Mouse (Mus musculus): ENCODE measurements around the gene Marf1. TPM values are rescaled to one million over a fixed set of nuclear protein-coding genes. Genes with fewer than 3 reads are reported as not detected.

Gene Marf1
- polyA plus RNA-seq, 1 experiment from 2014 or later, result 18.9 TPM

DNA sequence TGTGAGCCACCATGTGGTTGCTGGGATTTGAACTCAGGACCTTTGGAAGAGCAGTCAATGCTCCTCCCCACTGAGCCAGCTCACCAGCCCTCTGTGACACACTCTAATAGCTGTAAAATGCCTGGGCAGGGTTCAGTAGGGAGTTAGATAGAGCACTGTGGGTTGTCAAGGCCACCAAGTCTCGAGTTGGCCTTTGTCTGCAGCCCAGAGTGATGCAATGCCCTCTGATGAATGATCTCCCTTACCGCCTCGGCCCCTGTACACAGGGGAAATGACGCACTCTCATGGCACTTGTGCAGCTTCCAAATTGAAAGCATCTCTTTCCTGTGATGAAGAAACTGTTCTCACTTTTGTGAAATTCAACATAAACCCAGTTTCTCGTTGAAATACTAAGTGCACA, 31.3 kb downstream of the Marf1 start:
- peaks cover 95% of the 10 kb centered on the region for H3K36me3 ChIP-seq
- H3K4me3 ChIP-seq, result no peak overlapping the region
- ATAC-seq (replicated peaks), result no peak
- H3K27me3 ChIP-seq, result no peaks in the 10 kb centered on the region
- no peaks in the 10 kb centered on the region for H3K9me3 ChIP-seq
- H3K9ac ChIP-seq (replicated peaks), result no peak overlapping the region
- WGBS, result 89% methylated on average over 5 of the region's 5 CpGs
- no peak overlapping the region for H3K27ac ChIP-seq (replicated peaks)
- no peaks in the 10 kb centered on the region for H3K4me1 ChIP-seq
- H3K4me2 ChIP-seq (replicated peaks), result no peak overlapping the region

DNA sequence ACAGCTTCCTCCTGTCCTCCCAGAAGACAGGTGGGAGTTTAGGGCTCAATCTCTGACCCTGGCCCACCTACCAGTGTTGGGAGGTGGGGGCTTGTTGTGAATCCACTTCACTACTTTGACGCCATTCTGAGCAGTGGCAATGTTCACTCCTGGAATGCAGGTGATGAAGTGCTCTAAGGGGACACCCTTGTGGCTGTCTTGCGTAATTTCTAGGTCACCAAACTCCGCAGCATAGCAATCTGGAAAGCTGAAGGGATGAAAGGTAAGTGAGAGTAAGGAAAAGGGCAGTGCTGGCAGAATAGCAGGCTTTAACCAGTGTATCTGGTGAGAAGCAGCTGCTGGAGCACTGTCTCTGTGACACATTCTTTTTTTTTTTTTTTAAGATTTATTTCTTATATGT, 31.8 kb downstream of the Marf1 start:
- no peak overlapping the region for H3K27ac ChIP-seq (replicated peaks)
- H3K4me3 ChIP-seq, result no peak overlapping the region
- H3K36me3 ChIP-seq, result peaks cover 95% of the 10 kb centered on the region
- H3K9ac ChIP-seq (replicated peaks), result no peak overlapping the region
- ATAC-seq (replicated peaks), result no peak
- WGBS, result 87% methylated on average over 3 of the region's 3 CpGs
- H3K4me2 ChIP-seq (replicated peaks), result no peak overlapping the region
- H3K9me3 ChIP-seq, result no peaks in the 10 kb centered on the region
- H3K4me1 ChIP-seq, result no peaks in the 10 kb centered on the region
- no peaks in the 10 kb centered on the region for H3K27me3 ChIP-seq

DNA sequence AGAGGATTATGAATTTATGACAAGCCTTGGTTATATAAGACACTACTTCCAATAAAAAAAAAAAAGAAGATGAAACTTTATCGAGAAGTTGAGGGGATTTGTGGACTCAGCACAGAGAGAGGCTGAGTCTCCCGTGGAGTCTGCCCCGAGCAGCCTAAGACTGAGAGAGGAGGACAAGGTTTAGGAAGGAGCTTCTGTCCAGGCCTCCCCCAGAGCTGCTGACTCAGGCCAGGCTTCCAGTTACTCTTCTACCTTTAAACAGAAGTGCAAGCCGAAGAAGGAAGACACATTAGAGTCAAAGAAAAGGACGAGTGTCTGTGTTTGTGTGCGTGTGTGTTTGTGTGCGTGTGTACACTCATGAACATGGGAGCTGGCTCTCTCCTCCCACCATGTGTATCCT, 32.4 kb downstream of the Marf1 start:
- no peaks in the 10 kb centered on the region for H3K4me1 ChIP-seq
- no peak overlapping the region for H3K4me2 ChIP-seq (replicated peaks)
- no peak for ATAC-seq (replicated peaks)
- peaks cover 95% of the 10 kb centered on the region for H3K36me3 ChIP-seq
- H3K9me3 ChIP-seq, result no peaks in the 10 kb centered on the region
- H3K27me3 ChIP-seq, result no peaks in the 10 kb centered on the region
- 92% methylated on average over 7 of the region's 7 CpGs for WGBS
- H3K4me3 ChIP-seq, result no peak overlapping the region
- no peak overlapping the region for H3K27ac ChIP-seq (replicated peaks)
- no peak overlapping the region for H3K9ac ChIP-seq (replicated peaks)

DNA sequence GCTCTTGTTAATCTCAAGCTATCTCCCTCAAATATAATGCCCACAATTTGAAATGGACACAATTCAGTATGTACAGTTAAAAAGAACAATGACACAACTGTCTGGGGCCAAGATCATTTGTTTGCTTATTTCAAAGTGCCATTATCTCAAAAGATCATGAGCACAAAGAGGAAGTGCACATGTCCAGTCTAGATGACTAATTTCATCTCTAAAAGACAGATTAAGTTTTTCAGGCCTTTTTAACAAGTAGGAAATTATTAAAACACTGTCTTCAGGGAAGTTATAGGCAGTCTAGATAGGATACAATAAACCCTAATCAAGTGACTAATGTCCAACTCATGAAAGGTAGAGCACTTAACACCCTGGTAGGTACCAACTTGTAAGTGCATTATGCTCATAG, 34.2 kb downstream of the Marf1 start:
- H3K4me1 ChIP-seq, result no peaks in the 10 kb centered on the region
- H3K36me3 ChIP-seq, result peaks cover 95% of the 10 kb centered on the region
- no peaks in the 10 kb centered on the region for H3K9me3 ChIP-seq
- H3K4me2 ChIP-seq (replicated peaks), result no peak overlapping the region
- no peak overlapping the region for H3K9ac ChIP-seq (replicated peaks)
- ATAC-seq (replicated peaks), result no peak
- no peak overlapping the region for H3K27ac ChIP-seq (replicated peaks)
- no peak overlapping the region for H3K4me3 ChIP-seq
- H3K27me3 ChIP-seq, result no peaks in the 10 kb centered on the region

DNA sequence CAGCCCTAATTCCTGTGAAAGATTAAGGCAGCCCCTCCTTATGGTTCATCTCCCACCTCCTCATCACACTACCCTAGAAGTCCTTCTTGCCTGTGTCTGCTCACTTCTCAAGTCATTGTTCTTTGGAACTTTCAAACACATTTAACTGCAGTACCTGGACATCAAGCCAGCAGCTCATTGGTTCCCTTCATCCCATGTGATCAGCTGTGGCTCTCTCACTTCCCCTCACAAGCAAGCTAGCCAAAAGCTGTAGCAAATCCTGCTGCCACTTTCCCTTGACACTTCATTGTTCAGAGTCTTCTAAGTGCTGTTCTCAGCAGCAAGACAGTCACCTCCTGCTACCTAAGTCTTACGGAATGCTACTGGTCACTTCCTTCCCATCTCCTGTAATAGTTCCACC, 37.9 kb downstream of the Marf1 start:
- H3K4me2 ChIP-seq (replicated peaks), result no peak overlapping the region
- H3K27ac ChIP-seq (replicated peaks), result no peak overlapping the region
- H3K4me3 ChIP-seq, result no peak overlapping the region
- no peak for ATAC-seq (replicated peaks)
- no peaks in the 10 kb centered on the region for H3K4me1 ChIP-seq
- no peak overlapping the region for H3K9ac ChIP-seq (replicated peaks)
- no peaks in the 10 kb centered on the region for H3K9me3 ChIP-seq
- WGBS, result 95% methylated on average over 1 of the region's 1 CpGs
- peaks cover 98% of the 10 kb centered on the region for H3K36me3 ChIP-seq
- H3K27me3 ChIP-seq, result no peaks in the 10 kb centered on the region

DNA sequence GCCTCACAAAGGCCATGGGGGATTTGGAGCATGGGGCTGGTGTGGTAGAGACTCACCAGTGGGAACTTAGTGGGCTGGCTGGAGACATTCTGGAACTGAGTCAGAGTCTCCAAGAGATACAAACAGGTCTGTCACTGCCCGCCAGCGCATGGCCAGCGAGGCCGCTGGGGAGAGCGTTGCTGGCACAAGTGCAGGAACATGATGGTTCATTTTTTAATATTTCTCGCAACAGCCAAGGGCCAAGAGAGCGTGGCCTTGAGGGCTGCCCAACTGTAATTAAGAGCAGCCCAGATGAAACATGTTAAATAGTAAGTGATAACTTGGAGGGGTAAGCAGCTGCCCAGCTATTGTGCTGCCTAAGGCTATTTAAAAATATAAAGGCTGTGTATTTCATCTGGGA, 38.4 kb downstream of the Marf1 start:
- no peak for ATAC-seq (replicated peaks)
- Histone ChIP-seq H3K9ac (replicated peaks) (no peak overlapping the region), H3K36me3 (peaks cover 96% of the 10 kb centered on the region), H3K4me1 (no peaks in the 10 kb centered on the region), H3K4me3 (no peak overlapping the region), H3K9me3 (no peaks in the 10 kb centered on the region), H3K27ac (replicated peaks) (no peak overlapping the region), H3K27me3 (no peaks in the 10 kb centered on the region), H3K4me2 (replicated peaks) (no peak overlapping the region)
- 93% methylated on average over 7 of the region's 7 CpGs for WGBS

DNA sequence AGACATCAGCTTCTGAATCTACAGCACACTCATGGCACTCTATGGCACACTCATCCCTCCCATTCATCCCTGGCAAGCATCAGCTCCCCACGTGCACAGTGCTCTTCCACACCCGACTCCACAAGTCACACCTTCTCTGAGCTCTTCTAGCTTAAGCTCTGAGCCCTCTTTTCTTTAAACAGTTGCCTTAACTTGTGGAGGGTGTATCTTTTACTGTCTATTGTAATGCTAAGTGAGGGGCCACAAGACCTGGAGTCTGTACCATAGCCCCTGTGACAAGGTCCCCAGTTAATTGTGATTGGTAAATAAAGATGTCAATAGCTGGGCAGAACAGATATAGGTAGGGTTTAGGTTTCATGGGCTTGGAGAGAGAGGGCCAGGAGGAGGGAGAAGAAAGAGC, 39.2 kb downstream of the Marf1 start:
- 82% methylated on average over 2 of the region's 2 CpGs for WGBS
- Histone ChIP-seq H3K4me3 (no peak overlapping the region), H3K4me2 (replicated peaks) (no peak overlapping the region), H3K27ac (replicated peaks) (no peak overlapping the region), H3K9ac (replicated peaks) (no peak overlapping the region), H3K9me3 (no peaks in the 10 kb centered on the region), H3K4me1 (no peaks in the 10 kb centered on the region), H3K27me3 (no peaks in the 10 kb centered on the region), H3K36me3 (peaks cover 91% of the 10 kb centered on the region)
- no peak for ATAC-seq (replicated peaks)

DNA sequence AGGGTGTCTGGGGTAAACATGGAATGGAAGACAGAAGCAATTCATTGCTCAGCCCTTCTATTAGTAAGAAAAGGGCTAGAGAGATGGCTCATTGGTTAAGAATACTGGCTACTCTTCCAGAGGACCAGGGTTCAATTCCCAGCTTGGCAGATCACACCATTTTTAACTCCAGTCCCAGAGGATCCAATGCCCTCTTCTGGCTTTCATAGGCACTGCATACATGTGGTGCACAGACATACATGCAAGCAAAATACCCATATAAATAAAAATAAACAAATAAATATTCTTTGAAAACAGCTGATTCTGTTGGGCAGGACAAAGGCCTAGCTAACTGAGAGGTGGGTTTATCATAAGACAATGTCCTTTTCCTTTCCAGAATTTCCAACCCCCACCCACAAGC, 40.6 kb downstream of the Marf1 start:
- no peaks in the 10 kb centered on the region for H3K4me1 ChIP-seq
- no peak overlapping the region for H3K9ac ChIP-seq (replicated peaks)
- H3K9me3 ChIP-seq, result no peaks in the 10 kb centered on the region
- no peak overlapping the region for H3K27ac ChIP-seq (replicated peaks)
- no peak overlapping the region for H3K4me3 ChIP-seq
- ATAC-seq (replicated peaks), result no peak
- H3K27me3 ChIP-seq, result no peaks in the 10 kb centered on the region
- no peak overlapping the region for H3K4me2 ChIP-seq (replicated peaks)
- peaks cover 80% of the 10 kb centered on the region for H3K36me3 ChIP-seq

DNA sequence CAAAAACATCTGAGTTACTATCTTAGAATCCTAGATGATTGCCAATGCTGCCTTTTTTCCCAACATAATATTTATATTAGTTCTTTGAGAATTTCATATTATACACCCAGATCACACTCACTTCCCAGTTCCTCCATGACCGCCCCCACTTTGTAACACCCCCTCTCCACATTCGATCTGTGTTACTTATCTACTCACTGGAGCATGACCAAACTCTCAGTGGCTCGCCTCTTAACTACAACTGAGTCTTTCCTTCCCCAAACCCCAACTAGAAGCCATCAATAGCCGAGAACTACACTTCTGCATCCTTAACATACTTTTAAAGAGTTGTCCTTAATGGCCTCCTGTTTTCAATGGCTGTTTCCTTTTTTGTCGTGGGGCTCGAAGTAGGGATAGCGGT, 41.6 kb downstream of the Marf1 start:
- Histone ChIP-seq H3K4me2 (replicated peaks) (no peak overlapping the region), H3K27me3 (no peaks in the 10 kb centered on the region), H3K9me3 (no peaks in the 10 kb centered on the region), H3K27ac (replicated peaks) (no peak overlapping the region), H3K36me3 (peaks cover 73% of the 10 kb centered on the region), H3K4me3 (no peak overlapping the region), H3K4me1 (no peaks in the 10 kb centered on the region), H3K9ac (replicated peaks) (no peak overlapping the region)
- ATAC-seq (replicated peaks), result no peak
- WGBS, result 95% methylated on average over 7 of the region's 7 CpGs

DNA sequence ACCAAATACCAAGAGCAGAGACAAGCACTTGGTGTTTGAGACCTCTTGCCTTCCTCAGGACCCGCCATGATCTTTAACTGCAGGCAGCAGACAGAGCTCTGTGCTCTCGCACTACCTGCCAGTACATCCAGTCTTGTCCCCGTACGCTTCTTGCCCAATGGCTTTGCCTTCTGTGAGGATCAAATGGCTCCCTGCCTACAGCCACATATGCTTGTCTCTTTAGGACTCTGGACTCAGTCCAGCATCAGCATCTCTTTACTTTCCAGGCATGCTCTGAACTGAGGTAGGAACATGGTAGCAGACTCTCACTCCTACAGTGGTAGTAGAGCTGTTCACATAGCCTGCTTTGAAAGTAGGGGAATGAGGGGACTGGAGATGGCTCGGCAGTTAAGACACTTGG, 42.2 kb downstream of the Marf1 start:
- Histone ChIP-seq H3K9me3 (no peaks in the 10 kb centered on the region), H3K4me2 (replicated peaks) (no peak overlapping the region), H3K4me1 (no peaks in the 10 kb centered on the region), H3K27me3 (no peaks in the 10 kb centered on the region), H3K36me3 (peaks cover 73% of the 10 kb centered on the region), H3K9ac (replicated peaks) (no peak overlapping the region), H3K4me3 (no peak overlapping the region), H3K27ac (replicated peaks) (no peak overlapping the region)
- WGBS, result 96% methylated on average over 5 of the region's 5 CpGs
- no peak for ATAC-seq (replicated peaks)

DNA sequence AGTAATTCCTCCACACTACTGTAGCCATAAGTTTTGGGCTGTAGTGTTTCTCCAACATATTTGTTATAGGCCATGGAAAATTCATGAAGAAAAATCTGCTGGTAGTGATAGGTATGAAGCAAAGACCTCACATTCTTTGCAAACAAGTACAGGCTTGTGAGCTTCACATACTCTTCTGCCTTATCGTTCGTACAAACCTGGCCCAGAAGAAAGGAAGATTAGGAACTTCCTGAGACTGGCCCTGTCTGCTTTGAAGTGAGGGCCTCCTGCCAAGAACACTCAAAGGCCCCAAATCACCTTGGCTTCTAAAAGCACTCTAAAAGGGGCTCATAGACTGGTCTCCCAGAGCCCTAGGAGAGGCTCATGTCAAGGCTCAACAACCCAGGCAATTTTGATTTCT, 45.9 kb downstream of the Marf1 start:
- no peaks in the 10 kb centered on the region for H3K4me1 ChIP-seq
- no peaks in the 10 kb centered on the region for H3K27me3 ChIP-seq
- H3K4me2 ChIP-seq (replicated peaks), result no peak overlapping the region
- no peak overlapping the region for H3K4me3 ChIP-seq
- WGBS, result 90% methylated on average over 2 of the region's 2 CpGs
- no peak overlapping the region for H3K9ac ChIP-seq (replicated peaks)
- H3K27ac ChIP-seq (replicated peaks), result no peak overlapping the region
- peaks cover 66% of the 10 kb centered on the region for H3K36me3 ChIP-seq
- H3K9me3 ChIP-seq, result no peaks in the 10 kb centered on the region
- ATAC-seq (replicated peaks), result no peak

DNA sequence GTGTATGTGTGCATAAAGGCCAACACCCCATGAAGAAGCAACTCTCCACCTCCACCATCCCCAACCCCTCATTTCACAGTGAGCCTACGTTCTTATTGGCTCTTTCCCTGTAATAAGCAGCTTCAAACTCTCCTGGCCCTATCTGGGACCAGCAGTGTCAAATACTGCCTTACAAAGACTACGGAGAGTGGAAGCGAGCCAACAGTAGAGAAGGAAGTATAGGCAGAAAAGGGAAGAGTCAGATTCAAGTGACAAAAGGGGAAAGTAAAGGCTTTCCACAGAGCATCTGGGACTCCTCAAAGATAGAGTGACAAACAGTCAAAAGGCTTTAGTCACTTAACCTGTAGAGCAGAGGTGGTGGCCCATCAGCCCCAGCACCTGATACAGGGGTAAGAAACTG, 50.4 kb downstream of the Marf1 start:
- no peak for ATAC-seq (replicated peaks)
- Histone ChIP-seq H3K4me2 (replicated peaks) (no peak overlapping the region), H3K36me3 (peaks cover 73% of the 10 kb centered on the region), H3K27me3 (no peaks in the 10 kb centered on the region), H3K4me1 (no peaks in the 10 kb centered on the region), H3K9me3 (no peaks in the 10 kb centered on the region), H3K4me3 (no peak overlapping the region), H3K27ac (replicated peaks) (no peak overlapping the region), H3K9ac (replicated peaks) (no peak overlapping the region)
- WGBS, result 94% methylated on average over 3 of the region's 3 CpGs

DNA sequence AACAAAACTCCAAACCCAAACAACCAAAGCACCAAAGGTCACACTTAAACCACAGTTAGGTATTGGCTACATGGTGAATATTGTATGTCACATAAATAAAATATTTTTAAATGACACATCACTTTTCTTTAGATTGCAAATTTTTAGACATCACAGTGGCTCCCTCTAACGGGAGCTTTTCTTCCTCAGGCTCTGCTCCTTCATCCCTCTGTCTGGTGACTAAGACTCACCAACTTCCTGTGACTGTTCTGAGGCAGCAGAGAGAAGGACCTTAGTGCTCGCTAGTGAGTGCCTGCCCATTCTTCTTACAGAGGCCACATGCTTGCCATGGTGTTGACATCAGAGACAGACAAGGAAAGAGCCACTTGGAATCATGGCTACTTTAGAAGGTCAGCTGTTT, 51.0 kb downstream of the Marf1 start:
- Histone ChIP-seq H3K9me3 (no peaks in the 10 kb centered on the region), H3K4me2 (replicated peaks) (no peak overlapping the region)

DNA sequence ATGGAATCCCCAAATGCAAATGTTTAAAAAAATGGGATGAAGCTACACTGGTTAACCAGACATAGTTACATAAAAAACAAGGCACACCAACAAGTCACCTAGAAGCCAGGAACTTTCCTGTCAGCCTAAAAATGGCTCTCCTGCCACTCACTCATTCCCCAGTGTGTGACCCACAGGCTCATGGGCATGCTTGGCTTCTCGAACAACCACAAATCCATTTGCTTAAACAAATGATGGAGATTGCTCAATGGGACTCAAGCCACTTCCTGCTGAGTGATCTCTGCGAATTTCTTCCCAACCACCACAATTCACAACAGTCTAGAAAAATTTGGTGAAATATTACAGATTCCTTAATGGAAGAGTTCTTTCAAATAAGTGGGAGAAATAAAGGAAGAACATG, 52.2 kb downstream of the Marf1 start:
- Histone ChIP-seq H3K4me2 (replicated peaks) (no peak overlapping the region), H3K9ac (replicated peaks) (no peak overlapping the region), H3K4me1 (no peaks in the 10 kb centered on the region), H3K36me3 (peaks cover 64% of the 10 kb centered on the region), H3K27ac (replicated peaks) (no peak overlapping the region), H3K4me3 (no peak overlapping the region), H3K27me3 (no peaks in the 10 kb centered on the region), H3K9me3 (no peaks in the 10 kb centered on the region)
- WGBS, result 86% methylated on average over 2 of the region's 2 CpGs
- ATAC-seq (replicated peaks), result no peak

More for the DNA sequence above, 51.0 kb downstream of the Marf1 start:
- no peak for ATAC-seq (replicated peaks)
- Histone ChIP-seq H3K4me3 (no peak overlapping the region), H3K36me3 (peaks cover 73% of the 10 kb centered on the region), H3K27ac (replicated peaks) (no peak overlapping the region), H3K27me3 (no peaks in the 10 kb centered on the region), H3K4me1 (no peaks in the 10 kb centered on the region), H3K9ac (replicated peaks) (no peak overlapping the region)
- WGBS, result 81% methylated on average over 2 of the region's 2 CpGs

All from forebrain, embryonic 15.5 days (tissue).